Mouse (Mus musculus) MEL (cell line): Measurements from ENCODE around the gene Gm3448. TPM values are rescaled to one million over a fixed set of nuclear protein-coding genes. Genes with fewer than 3 reads are reported as not detected.

ENCODE experiments used
- DNase-seq: peaks from one replicate; pipeline ENCODE4 v3.0.0; 2011; ENCODE audit warnings: low read depth, low spot score
- H3K27ac ChIP-seq: 2 replicates; pipeline ENCODE4 v1.5.1; 2012; ENCODE audit warnings: low read depth, mild to moderate bottlenecking, control low read depth, low read length, moderate library complexity; ENCODE audit not compliant: control insufficient read depth
- H3K27me3 ChIP-seq, 2 experiments: fragments of 150-350 bp in 1 of 2; sonication (generic) in 1 of 2; 2 replicates each; pipeline ENCODE4 v1.6.1; 2012; ENCODE audit warnings: low read length in 2 of 2, mild to moderate bottlenecking in 2 of 2, improper control_type of control experiment in 1 of 2, moderate library complexity in 1 of 2; ENCODE audit not compliant: insufficient read depth in 2 of 2, control insufficient read depth in 1 of 2
- H3K36me3 ChIP-seq, 2 experiments: 2 replicates each; pipeline ENCODE4 v1.6.1; 2012 to 2014; ENCODE audit warnings: low read length in 2 of 2, improper control_type of control experiment in 1 of 2, inconsistent platforms in 1 of 2, mild to moderate bottlenecking in 1 of 2; ENCODE audit not compliant: insufficient read depth in 2 of 2, control insufficient read depth in 1 of 2
- H3K4me1 ChIP-seq, 2 experiments: fragments of 150-350 bp in 1 of 2; sonication (generic) in 1 of 2; 2 replicates each; pipeline ENCODE4 v1.6.1; 2012; ENCODE audit warnings: low read length in 2 of 2, improper control_type of control experiment in 1 of 2, mild to moderate bottlenecking in 1 of 2; ENCODE audit not compliant: insufficient read depth in 2 of 2, control insufficient read depth in 1 of 2
- H3K4me3 ChIP-seq, 2 experiments: fragments of 150-350 bp in 1 of 2; sonication (generic) in 1 of 2; 2 replicates each; pipeline ENCODE4 v1.5.1; 2012; ENCODE audit warnings: low read depth in 2 of 2, low read length in 2 of 2, mild to moderate bottlenecking in 2 of 2, moderate library complexity in 2 of 2, control low read depth in 1 of 2, improper control_type of control experiment in 1 of 2; ENCODE audit not compliant: control insufficient read depth in 1 of 2, insufficient read depth in 1 of 2
- H3K79me2 ChIP-seq: 2 replicates; pipeline ENCODE4 v1.6.1; 2012; ENCODE audit warnings: mild to moderate bottlenecking, low read length, moderate library complexity; ENCODE audit not compliant: control insufficient read depth, poor library complexity, insufficient read depth
- H3K9ac ChIP-seq: 2 replicates; pipeline ENCODE4 v1.6.1; 2012; ENCODE audit warnings: low read depth, mild to moderate bottlenecking, control low read depth, low read length, moderate library complexity; ENCODE audit not compliant: control insufficient read depth, poor library complexity, severe bottlenecking
- H3K9me3 ChIP-seq: fragments of 150-350 bp; sonication (generic); replicated peaks from 2 replicates; pipeline ENCODE4 v1.6.1; 2012; ENCODE audit warnings: mild to moderate bottlenecking, low read length, improper control_type of control experiment, moderate library complexity; ENCODE audit not compliant: insufficient read depth
- CHD1 ChIP-seq: IDR thresholded peaks from 2 replicates; pipeline ENCODE4 v1.6.1; 2012; ENCODE audit warnings: low read depth, mild to moderate bottlenecking, inconsistent platforms, low read length, improper control_type of control experiment
- CHD2 ChIP-seq: IDR thresholded peaks from 2 replicates; pipeline ENCODE4 v1.6.1; 2011; ENCODE audit warnings: low read length, improper control_type of control experiment
- E2F4 ChIP-seq: IDR thresholded peaks from 2 replicates; pipeline ENCODE4 v1.6.1; 2011; ENCODE audit warnings: low read depth, low read length, improper control_type of control experiment, borderline replicate concordance
- ELF1 ChIP-seq: IDR thresholded peaks from 2 replicates; pipeline ENCODE4 v1.6.1; 2014; ENCODE audit warnings: low read depth, mild to moderate bottlenecking, inconsistent platforms, low read length, improper control_type of control experiment, moderate library complexity
- EP300 ChIP-seq, 2 experiments: IDR thresholded peaks; 2 replicates each; pipeline ENCODE4 v1.6.1; 2011; ENCODE audit warnings: improper control_type of control experiment in 2 of 2, low read length in 2 of 2, low read depth in 1 of 2, mild to moderate bottlenecking in 1 of 2
- GABPA ChIP-seq: IDR thresholded peaks from 2 replicates; pipeline ENCODE4 v1.6.1; 2012; ENCODE audit warnings: low read depth, mild to moderate bottlenecking, inconsistent platforms, low read length, improper control_type of control experiment, moderate library complexity
- JUND ChIP-seq: IDR thresholded peaks from 2 replicates; pipeline ENCODE4 v1.6.1; 2011; ENCODE audit warnings: low read depth, mild to moderate bottlenecking, improper control_type of control experiment, low read length
- MAFK ChIP-seq: IDR thresholded peaks from 2 replicates; pipeline ENCODE4 v1.6.1; 2011; ENCODE audit warnings: low read depth, mild to moderate bottlenecking, low read length, improper control_type of control experiment, borderline replicate concordance
- MAX ChIP-seq: IDR thresholded peaks from 2 replicates; pipeline ENCODE4 v1.6.1; 2011; ENCODE audit warnings: low read length, improper control_type of control experiment
- MAZ ChIP-seq: IDR thresholded peaks from 2 replicates; pipeline ENCODE4 v1.6.1; 2012; ENCODE audit warnings: low read depth, mild to moderate bottlenecking, inconsistent platforms, low read length, improper control_type of control experiment
- MXI1 ChIP-seq: IDR thresholded peaks from 2 replicates; pipeline ENCODE4 v1.6.1; 2011; ENCODE audit warnings: mild to moderate bottlenecking, low read depth, low read length, improper control_type of control experiment
- MYB ChIP-seq: IDR thresholded peaks from 2 replicates; pipeline ENCODE4 v1.6.1; 2011; ENCODE audit warnings: mild to moderate bottlenecking, low read depth, low read length, improper control_type of control experiment
- MYC ChIP-seq: IDR thresholded peaks from 2 replicates; pipeline ENCODE4 v1.6.1; 2011; ENCODE audit warnings: low read depth, mild to moderate bottlenecking, low read length, improper control_type of control experiment, moderate library complexity
- NELFE ChIP-seq: IDR thresholded peaks from 2 replicates; pipeline ENCODE4 v1.6.1; 2011; ENCODE audit warnings: low read depth, low read length, improper control_type of control experiment
- NRF1 ChIP-seq: IDR thresholded peaks from 2 replicates; pipeline ENCODE4 v1.6.1; 2014; ENCODE audit warnings: low read depth, mild to moderate bottlenecking, inconsistent platforms, low read length, improper control_type of control experiment, moderate library complexity; ENCODE audit not compliant: poor library complexity, insufficient read depth, severe bottlenecking
- POLR2A ChIP-seq, 2 experiments: IDR thresholded peaks; 2 replicates each; pipeline ENCODE4 v1.6.1; 2011 to 2012; ENCODE audit warnings: low read length in 2 of 2, mild to moderate bottlenecking in 2 of 2, control low read depth in 1 of 2, improper control_type of control experiment in 1 of 2, low read depth in 1 of 2, moderate library complexity in 1 of 2; ENCODE audit not compliant: control insufficient read depth in 1 of 2, insufficient read depth in 1 of 2, poor library complexity in 1 of 2
- POLR2AphosphoS2 ChIP-seq: IDR thresholded peaks from 2 replicates; pipeline ENCODE4 v1.6.1; 2011; ENCODE audit warnings: low read length, improper control_type of control experiment
- POLR2AphosphoS5 ChIP-seq: IDR thresholded peaks from 2 replicates; pipeline ENCODE4 v1.6.1; 2012; ENCODE audit warnings: low read depth, borderline replicate concordance, mild to moderate bottlenecking, inconsistent platforms, low read length, moderate library complexity, mixed read lengths
- RAD21 ChIP-seq: IDR thresholded peaks from 2 replicates; pipeline ENCODE4 v1.6.1; 2011; ENCODE audit warnings: mild to moderate bottlenecking, low read depth, low read length, improper control_type of control experiment
- SMC3 ChIP-seq: IDR thresholded peaks from 2 replicates; pipeline ENCODE4 v1.6.1; 2011; ENCODE audit warnings: low read depth, low read length, improper control_type of control experiment
- TBP ChIP-seq: IDR thresholded peaks from 2 replicates; pipeline ENCODE4 v1.8.0; 2011; ENCODE audit warnings: low read depth, low read length, improper control_type of control experiment
- USF1 ChIP-seq: IDR thresholded peaks from 2 replicates; pipeline ENCODE4 v1.6.1; 2014; ENCODE audit warnings: low read depth, mild to moderate bottlenecking, inconsistent platforms, low read length, improper control_type of control experiment, moderate library complexity
- USF2 ChIP-seq, 2 experiments: IDR thresholded peaks; 2 replicates each; pipeline ENCODE4 v1.6.1; 2011 to 2012; ENCODE audit warnings: improper control_type of control experiment in 2 of 2, low read length in 2 of 2, borderline replicate concordance in 1 of 2, inconsistent platforms in 1 of 2, low read depth in 1 of 2, mild to moderate bottlenecking in 1 of 2; ENCODE audit not compliant: insufficient read depth in 1 of 2
- ZC3H11A ChIP-seq: IDR thresholded peaks from 2 replicates; pipeline ENCODE4 v1.6.1; 2012; ENCODE audit warnings: low read depth, mild to moderate bottlenecking, inconsistent platforms, low read length, improper control_type of control experiment
- ZKSCAN1 ChIP-seq: IDR thresholded peaks from 2 replicates; pipeline ENCODE4 v1.6.1; 2012; ENCODE audit warnings: low read depth, mild to moderate bottlenecking, inconsistent platforms, low read length, improper control_type of control experiment, moderate library complexity
- ZMIZ1 ChIP-seq: IDR thresholded peaks from 2 replicates; pipeline ENCODE4 v1.6.1; 2012; ENCODE audit warnings: low read depth, mild to moderate bottlenecking, inconsistent platforms, low read length, improper control_type of control experiment, moderate library complexity
- polyA plus RNA-seq, 2 experiments: library from polyadenylated mRNA; stranded (reverse) in 1 of 2; unstranded in 1 of 2; fragments of >175 nt in 1 of 2; fragments of >200 nt in 1 of 2; gene quantifications; 2 replicates each; pipeline versions ENCODE4 v1.2.1 to v1.2.4; 2012; ENCODE audit warnings: low replicate concordance in 2 of 2, low read depth in 1 of 2; ENCODE audit not compliant: insufficient read length in 2 of 2, insufficient read depth in 1 of 2, missing spikeins in 1 of 2
- total RNA-seq: library from RNA; depleted of rRNA; stranded (reverse); fragments of 300-350 nt; gene quantifications from 2 replicates; pipeline ENCODE4 v1.2.3, GENCODE M21; 2012

The Gm3448 gene
- total and polyA plus RNA-seq, 3 experiments, result 1.8 to 8.1 TPM; not detected in 1

GRCm38 (mm10) chr17:15066911-15067310, 25.6 kb upstream of the Gm3448 start:
- H3K9me3 ChIP-seq, result no peaks in the 10 kb centered on the region
- peaks cover 0 to 1% of the 10 kb centered on the region in 2 experiments; a peak in 1 of 4 replicates for H3K36me3 ChIP-seq
- DNase-seq, result no peak

GRCm38 (mm10) chr17:15066066-15066465, 24.7 kb upstream of the Gm3448 start:
- H3K9ac ChIP-seq, result no peak overlapping the region
- no peak overlapping the region for H3K27ac ChIP-seq
- TF ChIP-seq MYB (no peak), MAFK (no peak), ZKSCAN1 (no peak), GABPA (no peak), NELFE (no peak), MAX (no peak), POLR2A (IDR thresholded peaks at IDR 0.05; ENCODE audit: control insufficient read depth in 1 of 2, insufficient read depth in 1 of 2, low read depth in 1 of 2, low read length in 2 of 2, poor library complexity in 1 of 2) (no peak), USF2 (IDR thresholded peaks at IDR 0.05; ENCODE audit: borderline replicate concordance in 1 of 2, insufficient read depth in 1 of 2, low read depth in 1 of 2, low read length in 2 of 2) (no peak), MYC (no peak), EP300 (IDR thresholded peaks at IDR 0.05; ENCODE audit: low read depth in 1 of 2, low read length in 2 of 2) (no peak), USF1 (no peak), CHD1 (no peak)
- no peaks in the 10 kb centered on the region for H3K9me3 ChIP-seq
- no peaks in the 10 kb centered on the region for H3K4me1 ChIP-seq
- H3K27me3 ChIP-seq, result no peaks in the 10 kb centered on the region
- H3K36me3 ChIP-seq, result peaks cover 0 to 4% of the 10 kb centered on the region in 2 experiments; a peak in 2 of 4 replicates
- DNase-seq, result no peak
- H3K79me2 ChIP-seq, result no peaks in the 10 kb centered on the region
- H3K4me3 ChIP-seq, result no peak overlapping the region

More at GRCm38 (mm10) chr17:15066911-15067310, 25.6 kb upstream of the Gm3448 start:
- Histone ChIP-seq H3K9ac (no peak overlapping the region), H3K27me3 (no peaks in the 10 kb centered on the region), H3K4me3 (no peak overlapping the region), H3K27ac (no peak overlapping the region), H3K4me1 (no peaks in the 10 kb centered on the region), H3K79me2 (no peaks in the 10 kb centered on the region)
- TF ChIP-seq ZMIZ1, result no peak

- no peak overlapping the region for H3K4me3 ChIP-seq
- H3K9me3 ChIP-seq, result no peaks in the 10 kb centered on the region
- no peaks in the 10 kb centered on the region for H3K27me3 ChIP-seq
- H3K27ac ChIP-seq, result no peak overlapping the region
- no peaks in the 10 kb centered on the region for H3K79me2 ChIP-seq
- no peaks in the 10 kb centered on the region for H3K4me1 ChIP-seq
- DNase-seq, result peak; percentile 73
- H3K9ac ChIP-seq, result no peak overlapping the region
- H3K36me3 ChIP-seq, result peaks cover 0 to 5% of the 10 kb centered on the region in 2 experiments; a peak in 2 of 4 replicates
- no peak for TF ChIP-seq MXI1
- no peak for TF ChIP-seq CHD2
- TF ChIP-seq POLR2AphosphoS5, result no peak
- no peak for TF ChIP-seq JUND
- peak; percentile 82 for TF ChIP-seq SMC3
- no peak for TF ChIP-seq ELF1
- no peak for TF ChIP-seq MAZ
- TF ChIP-seq POLR2AphosphoS2, result no peak
- TF ChIP-seq MAFK, result no peak
- TF ChIP-seq E2F4, result no peak
- no peak for TF ChIP-seq MYC
- peak; percentile 78 for TF ChIP-seq ZC3H11A
- TF ChIP-seq RAD21, result peak; percentile 90
- no peak for TF ChIP-seq NRF1
- TF ChIP-seq EP300 (IDR thresholded peaks at IDR 0.05; ENCODE audit: low read depth in 1 of 2, low read length in 2 of 2), result no peak
- TF ChIP-seq ZMIZ1, result no peak
- peak; percentile 63 for TF ChIP-seq TBP
Observed at GRCm38 (mm10) chr17:15065391-15066024, 24.2 kb upstream of the Gm3448 start.
